Mouse (Mus musculus): ENCODE data around the gene Abcf3. TPM values are rescaled to one million over a fixed set of nuclear protein-coding genes. Genes with fewer than 3 reads are reported as not detected.

Abcf3 gene
- polyA plus RNA-seq, 1 experiment from 2014 or later = 79.1 TPM

DNA sequence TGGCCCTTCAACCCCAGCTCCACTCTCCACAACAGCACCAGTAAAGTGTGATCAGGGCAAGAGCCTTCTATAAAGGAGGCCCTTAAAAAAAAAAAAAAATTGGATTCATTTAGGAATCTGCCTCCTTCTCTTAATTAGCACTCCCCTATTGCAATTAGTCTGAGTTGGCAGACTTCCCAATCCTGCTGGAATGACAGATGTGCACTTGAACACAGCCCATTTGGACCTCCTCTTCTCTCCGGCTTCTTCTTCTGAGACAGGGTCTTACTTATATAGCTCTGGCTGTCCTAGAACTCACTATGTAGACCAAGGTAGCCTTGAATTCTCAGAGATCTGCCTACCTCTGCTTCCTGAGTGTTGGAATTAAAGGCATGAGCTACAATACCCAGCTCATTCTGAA is 19.0 kb upstream of the Abcf3 start:
- H3K36me3 ChIP-seq = peaks cover 89% of the 10 kb centered on the region
- WGBS = 92% methylated on average over 1 of the region's 1 CpGs

GRCm38 (mm10) chr16:20530941-20531340 is 17.4 kb upstream of the Abcf3 start:
- Histone ChIP-seq H3K27me3 (no peaks in the 10 kb centered on the region), H3K9me3 (no peaks in the 10 kb centered on the region), H3K27ac (no peak overlapping the region), H3K4me1 (0 out of 2 replicates have a peak, but pooled peaks cover under 1% of the 10 kb centered on the region), H3K4me3 (no peak overlapping the region), H3K9ac (no peak overlapping the region), H3K4me2 (replicated peaks) (no peak overlapping the region), H3K36me3 (peaks cover 75% of the 10 kb centered on the region)
- WGBS = 95% methylated on average over 20 of the region's 20 CpGs
- ATAC-seq (ENCODE audit: insufficient number of reproducible peaks, insufficient read depth, low FRiP score, low TSS enrichment) = no peak

More for the DNA sequence above, 19.0 kb upstream of the Abcf3 start:
- Histone ChIP-seq H3K27me3 (no peaks in the 10 kb centered on the region), H3K9me3 (no peaks in the 10 kb centered on the region), H3K4me3 (no peak overlapping the region), H3K9ac (no peak overlapping the region), H3K4me2 (replicated peaks) (no peak overlapping the region), H3K4me1 (no peaks in the 10 kb centered on the region), H3K27ac (no peak overlapping the region)
- ATAC-seq (ENCODE audit: insufficient number of reproducible peaks, insufficient read depth, low FRiP score, low TSS enrichment) = no peak

DNA sequence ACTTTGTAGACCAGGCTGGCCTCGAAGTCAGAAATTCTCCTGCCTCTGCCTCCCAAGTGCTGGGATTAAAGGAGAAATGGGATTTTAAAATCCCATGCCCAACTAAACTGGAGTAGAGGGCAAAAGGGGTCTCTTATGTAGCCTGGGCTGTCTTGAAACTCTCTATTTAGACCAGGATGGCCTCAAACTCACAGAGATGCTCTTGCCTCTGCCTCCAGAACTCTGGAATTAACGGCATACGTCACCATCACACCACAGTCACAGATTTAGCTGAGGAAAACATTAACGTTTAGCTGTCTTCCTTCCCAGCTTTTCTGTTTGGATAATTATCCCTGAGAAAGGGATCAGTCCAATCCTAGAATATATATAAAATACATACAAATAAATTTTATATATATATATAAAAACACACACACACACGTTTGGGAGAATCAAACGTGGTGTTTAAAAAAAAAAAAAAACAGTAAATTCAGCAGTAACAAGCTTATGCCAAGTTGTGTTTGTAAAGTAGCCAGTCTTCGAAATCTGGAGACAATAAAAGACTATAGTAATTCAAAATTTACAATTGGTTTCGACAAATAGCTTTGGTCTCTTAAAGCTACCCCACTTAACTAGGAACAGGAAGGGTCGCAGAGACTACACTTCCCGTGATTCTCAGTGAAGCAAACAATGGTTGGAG is 13.6 kb upstream of the Abcf3 start:
- Histone ChIP-seq H3K4me3 (no peak overlapping the region), H3K9ac (no peak overlapping the region), H3K36me3 (peaks cover 59% of the 10 kb centered on the region), H3K4me1 (peaks cover 21% of the 10 kb centered on the region), H3K27me3 (no peaks in the 10 kb centered on the region), H3K4me2 (replicated peaks) (no peak overlapping the region), H3K9me3 (no peaks in the 10 kb centered on the region), H3K27ac (no peak overlapping the region)
- ATAC-seq (ENCODE audit: insufficient number of reproducible peaks, insufficient read depth, low FRiP score, low TSS enrichment) = no peak
- WGBS = 48% methylated on average over 10 of the region's 10 CpGs

DNA sequence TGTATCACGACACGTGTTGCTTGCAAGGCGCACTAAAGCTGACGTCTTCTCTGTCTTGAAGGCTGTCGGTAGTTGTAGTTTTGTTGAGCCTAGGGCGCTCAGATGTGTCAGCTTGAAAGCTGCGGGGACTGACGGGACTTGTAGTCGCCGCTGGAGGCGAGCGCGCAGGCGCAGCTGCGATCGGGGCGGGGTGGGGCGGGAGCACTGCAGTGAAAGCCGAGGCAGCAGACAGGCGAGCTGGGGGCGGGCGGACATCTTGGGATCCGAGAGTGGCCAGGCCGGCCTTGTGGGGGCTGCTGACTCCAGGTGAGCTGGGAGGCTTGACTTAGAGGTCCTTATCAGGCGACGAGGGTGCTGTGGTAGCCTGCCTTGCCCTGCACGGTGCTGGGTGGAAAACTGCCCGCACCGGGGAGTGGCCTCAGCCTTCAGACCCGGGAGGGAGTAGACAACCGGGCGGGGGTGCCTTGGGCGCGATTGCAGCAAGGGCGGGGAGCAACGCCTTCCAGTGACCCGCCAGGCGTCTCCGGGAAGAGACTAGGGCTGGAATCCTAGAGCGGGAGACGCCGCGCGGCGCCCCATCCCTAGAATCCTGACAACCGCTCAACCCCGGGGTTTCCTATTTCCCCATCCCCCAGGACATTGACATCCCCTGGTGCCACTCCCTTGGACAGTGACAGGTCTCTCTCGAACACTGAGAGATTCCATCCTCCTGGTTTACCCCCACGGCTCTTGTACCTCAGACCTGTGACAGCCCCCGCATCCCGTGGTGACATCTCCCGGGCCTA is 12.9 kb upstream of the Abcf3 start, which contains the start of gene Ap2m1:
Gene Ap2m1, plus strand, starts transcription at position 183 of the 785 bp plus-strand sequence.
- Histone ChIP-seq H3K4me2 (replicated peaks) (peak within 1 kb of the TSS; percentile 71), H3K4me1 (peaks cover 21% of the 10 kb centered on the region), H3K4me3 (peak within 1 kb of the TSS; percentile 90), H3K27ac (peak within 1 kb of the TSS; percentile 72), H3K9me3 (no peaks in the 10 kb centered on the region), H3K27me3 (no peaks in the 10 kb centered on the region), H3K36me3 (peaks cover 59% of the 10 kb centered on the region), H3K9ac (peak within 1 kb of the TSS; percentile 87)
- ATAC-seq (ENCODE audit: insufficient number of reproducible peaks, insufficient read depth, low FRiP score, low TSS enrichment) = peak; percentile 96
- WGBS = under 1% methylated on average over 52 of the region's 52 CpGs

DNA sequence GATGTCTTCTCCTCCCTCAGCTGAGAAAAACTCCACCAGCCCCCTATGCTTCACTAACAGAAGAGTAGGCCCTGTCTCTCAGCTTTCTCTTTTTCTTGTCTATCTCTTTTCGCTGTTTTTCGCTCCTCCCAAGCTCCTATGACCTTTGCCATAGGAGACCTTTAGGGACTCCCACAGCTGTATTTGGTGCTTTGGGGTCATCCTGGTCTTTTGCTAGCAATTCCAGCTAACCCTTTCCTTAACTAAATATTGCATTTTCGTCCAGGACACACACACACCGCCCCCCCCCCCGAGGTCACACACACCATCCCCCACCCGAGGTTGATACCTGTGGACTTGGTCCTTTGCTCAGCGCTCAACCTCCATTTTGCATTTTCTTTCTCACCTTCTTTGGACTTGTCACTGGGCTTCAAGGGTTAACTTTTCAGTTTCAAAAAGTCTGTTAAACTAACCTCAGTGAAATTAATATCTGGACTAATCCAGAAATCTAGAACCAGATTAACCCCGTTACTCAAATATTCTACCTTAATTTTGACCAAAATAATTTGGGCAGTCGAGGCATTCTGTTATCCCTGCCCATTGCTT is 12.2 kb upstream of the Abcf3 start:
- Histone ChIP-seq H3K9ac (peak overlapping the region; percentile 87), H3K4me3 (peak overlapping the region; percentile 90), H3K4me2 (replicated peaks) (peak overlapping the region; percentile 71), H3K27me3 (no peaks in the 10 kb centered on the region), H3K36me3 (peaks cover 59% of the 10 kb centered on the region), H3K4me1 (peaks cover 21% of the 10 kb centered on the region), H3K9me3 (no peaks in the 10 kb centered on the region), H3K27ac (peak overlapping the region; percentile 72; the same call in 1 of the 2 replicates)
- no peak for ATAC-seq (ENCODE audit: insufficient number of reproducible peaks, insufficient read depth, low FRiP score, low TSS enrichment)
- 25% methylated on average over 9 of the region's 9 CpGs for WGBS

- no peaks in the 10 kb centered on the region for H3K9me3 ChIP-seq
- peak overlapping the region; percentile 40 for H3K9ac ChIP-seq
- H3K4me1 ChIP-seq = peaks cover 21% of the 10 kb centered on the region
- peaks cover 59% of the 10 kb centered on the region for H3K36me3 ChIP-seq
- H3K4me2 ChIP-seq (replicated peaks) = peak overlapping the region; percentile 71
- 0 out of 2 replicates have a peak overlapping the region, but pooled peaks have one; percentile 20 for H3K27ac ChIP-seq
- WGBS = 26% methylated on average over 5 of the region's 5 CpGs
- no peaks in the 10 kb centered on the region for H3K27me3 ChIP-seq
- no peak for ATAC-seq (ENCODE audit: insufficient number of reproducible peaks, insufficient read depth, low FRiP score, low TSS enrichment)
- H3K4me3 ChIP-seq = peak overlapping the region; percentile 90
Measured at GRCm38 (mm10) chr16:20537071-20537471, 11.3 kb upstream of the Abcf3 start.

- 45% methylated on average over 6 of the region's 6 CpGs for WGBS
- Histone ChIP-seq H3K27me3 (no peaks in the 10 kb centered on the region), H3K4me2 (replicated peaks) (peak overlapping the region; percentile 71), H3K9me3 (no peaks in the 10 kb centered on the region), H3K27ac (0 out of 2 replicates have a peak overlapping the region, but pooled peaks have one; percentile 20), H3K36me3 (peaks cover 60% of the 10 kb centered on the region), H3K4me3 (peak overlapping the region; percentile 90), H3K9ac (peak overlapping the region; percentile 40), H3K4me1 (peaks cover 21% of the 10 kb centered on the region)
- no peak for ATAC-seq (ENCODE audit: insufficient number of reproducible peaks, insufficient read depth, low FRiP score, low TSS enrichment)
Measured at GRCm38 (mm10) chr16:20537601-20538320, 10.6 kb upstream of the Abcf3 start.

GRCm38 (mm10) chr16:20539649-20540048 is 8.7 kb upstream of the Abcf3 start:
- Histone ChIP-seq H3K36me3 (peaks cover 66% of the 10 kb centered on the region), H3K9me3 (no peaks in the 10 kb centered on the region), H3K4me1 (peaks cover 21% of the 10 kb centered on the region), H3K4me3 (no peak overlapping the region), H3K9ac (no peak overlapping the region), H3K4me2 (replicated peaks) (no peak overlapping the region), H3K27ac (no peak overlapping the region), H3K27me3 (no peaks in the 10 kb centered on the region)
- no peak for ATAC-seq (ENCODE audit: insufficient number of reproducible peaks, insufficient read depth, low FRiP score, low TSS enrichment)
- 81% methylated on average over 3 of the region's 3 CpGs for WGBS

DNA sequence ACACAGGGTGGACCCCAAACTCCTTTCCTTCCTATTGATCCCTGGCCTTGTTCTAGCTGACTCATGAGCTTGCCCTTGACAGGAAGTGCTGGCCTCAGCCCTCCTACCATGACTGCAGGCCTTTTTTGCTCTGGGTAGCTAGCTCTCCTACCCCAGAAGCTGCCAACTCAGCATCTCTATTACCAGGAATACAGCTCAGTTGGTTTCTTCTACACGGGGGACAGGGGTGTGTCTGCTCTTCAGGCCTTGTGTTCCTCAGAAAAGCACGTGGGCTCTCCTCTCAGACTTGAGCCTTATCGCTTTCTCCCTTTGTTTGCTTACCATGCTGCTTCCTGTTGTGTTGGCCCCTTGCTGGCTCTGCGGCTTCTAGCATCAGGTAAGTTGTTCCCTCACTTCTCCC is 7.9 kb upstream of the Abcf3 start:
- H3K27me3 ChIP-seq = no peaks in the 10 kb centered on the region
- WGBS = 89% methylated on average over 4 of the region's 4 CpGs
- H3K36me3 ChIP-seq = peaks cover 73% of the 10 kb centered on the region
- no peaks in the 10 kb centered on the region for H3K9me3 ChIP-seq
- no peak overlapping the region for H3K4me2 ChIP-seq (replicated peaks)
- ATAC-seq (ENCODE audit: insufficient number of reproducible peaks, insufficient read depth, low FRiP score, low TSS enrichment) = no peak
- peaks cover 21% of the 10 kb centered on the region for H3K4me1 ChIP-seq
- no peak overlapping the region for H3K9ac ChIP-seq
- no peak overlapping the region for H3K27ac ChIP-seq
- H3K4me3 ChIP-seq = no peak overlapping the region

- no peak overlapping the region for H3K27ac ChIP-seq
- H3K9ac ChIP-seq = no peak overlapping the region
- H3K4me2 ChIP-seq (replicated peaks) = no peak overlapping the region
- no peak for ATAC-seq (ENCODE audit: insufficient number of reproducible peaks, insufficient read depth, low FRiP score, low TSS enrichment)
- whole genome bisulfite sequencing = 95% methylated on average over 10 of the region's 10 CpGs
- H3K4me1 ChIP-seq = peaks cover 15% of the 10 kb centered on the region
- no peaks in the 10 kb centered on the region for H3K27me3 ChIP-seq
- H3K9me3 ChIP-seq = no peaks in the 10 kb centered on the region
- peaks cover 61% of the 10 kb centered on the region for H3K36me3 ChIP-seq
- no peak overlapping the region for H3K4me3 ChIP-seq
Measured at GRCm38 (mm10) chr16:20545696-20546095, 2.7 kb upstream of the Abcf3 start.

DNA sequence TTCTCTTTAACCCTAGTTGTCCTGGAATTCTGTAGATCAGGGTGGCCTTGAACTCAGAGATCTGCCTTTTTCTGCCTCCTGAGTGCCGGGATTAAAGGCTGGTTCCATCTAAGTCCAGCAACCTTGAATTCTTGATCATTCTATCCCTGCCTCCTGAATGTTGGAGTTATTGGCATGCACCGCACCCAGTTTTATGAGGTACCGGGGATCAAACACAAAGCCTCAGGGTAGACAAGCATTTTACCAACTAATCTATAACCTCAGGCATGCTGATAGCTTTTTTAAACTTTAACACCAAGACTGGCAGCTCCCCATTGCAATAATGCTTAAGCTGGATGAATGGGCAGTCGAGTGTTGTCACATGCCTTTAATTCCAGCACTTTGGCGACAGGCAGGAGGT is 954 bp upstream of the Abcf3 start:
- Histone ChIP-seq H3K9ac (peak overlapping the region; percentile 48), H3K4me1 (peaks cover 15% of the 10 kb centered on the region), H3K9me3 (no peaks in the 10 kb centered on the region), H3K36me3 (peaks cover 60% of the 10 kb centered on the region), H3K27ac (peak overlapping the region; percentile 57), H3K27me3 (no peaks in the 10 kb centered on the region), H3K4me2 (replicated peaks) (peak overlapping the region; percentile 78), H3K4me3 (peak overlapping the region; percentile 81)
- no peak for ATAC-seq (ENCODE audit: insufficient number of reproducible peaks, insufficient read depth, low FRiP score, low TSS enrichment)
- WGBS = 56% methylated on average over 5 of the region's 5 CpGs
